Mouse (Mus musculus): ENCODE results near the gene Ccser1. TPM values are rescaled to one million over a fixed set of nuclear protein-coding genes. Genes with fewer than 3 reads are reported as not detected.
A peak's percentile ranks its signal among the peaks of the same experiment; 100 is the strongest.

The Ccser1 gene
- polyA plus RNA-seq, 3 experiments from 2014 or later: not detected

DNA sequence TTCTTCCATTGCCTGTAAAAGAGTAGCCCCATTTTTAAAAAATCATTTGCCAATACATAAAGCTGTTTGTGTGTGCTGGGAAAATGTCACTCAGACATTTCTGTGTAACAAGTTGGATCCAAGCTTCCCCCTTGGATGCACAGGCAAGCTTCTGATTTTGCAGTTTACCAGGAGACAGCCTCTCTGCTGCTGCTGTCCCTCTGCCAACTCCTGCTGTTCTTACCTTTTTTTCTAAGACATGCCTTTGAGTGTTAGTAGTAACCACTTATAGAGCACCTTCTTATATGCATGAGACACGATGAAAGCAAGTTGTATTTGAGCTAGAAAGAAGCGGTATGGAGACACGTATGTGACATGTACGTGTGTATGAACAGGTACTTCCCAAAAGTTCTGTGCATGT is 120.3 kb downstream of the Ccser1 start:
- ATAC-seq: no peak

DNA sequence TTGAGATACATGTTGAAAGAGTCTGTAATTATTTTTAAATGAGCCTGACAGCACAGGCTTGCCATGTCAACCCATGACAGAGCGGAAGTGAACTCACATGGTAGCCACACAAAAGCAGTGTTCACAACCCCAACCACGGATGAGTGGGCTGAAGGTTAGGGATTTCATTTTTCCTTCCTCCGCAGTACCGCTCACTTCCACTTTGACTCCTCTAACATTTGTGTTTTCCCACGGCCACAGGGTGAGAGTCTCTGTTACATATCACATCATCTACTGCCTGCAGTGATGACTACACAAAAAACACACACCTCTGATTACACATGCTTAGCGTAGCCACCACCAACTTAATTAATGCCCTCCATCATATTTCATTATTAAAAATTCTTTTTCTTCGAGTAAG is 120.9 kb downstream of the Ccser1 start:
- no peak for ATAC-seq

DNA sequence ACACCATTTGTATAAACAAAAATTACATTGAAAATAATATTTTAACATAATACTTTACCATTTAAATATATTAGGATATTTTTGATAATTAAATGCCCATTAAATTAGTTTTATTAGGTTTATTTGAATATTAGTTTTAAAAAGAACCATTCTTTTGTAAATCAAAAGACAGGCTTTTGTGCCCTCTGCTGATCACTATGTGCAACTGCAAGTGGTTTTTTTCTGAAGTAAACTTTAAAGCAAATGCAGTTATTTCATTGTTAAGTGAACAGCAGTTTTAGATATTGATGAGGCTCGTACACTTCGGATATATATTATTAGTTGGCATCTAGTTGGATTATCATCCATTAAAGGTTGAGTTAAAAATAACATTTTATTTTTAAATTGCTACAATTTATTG is 121.5 kb downstream of the Ccser1 start:
- ATAC-seq: peak; percentile 35

DNA sequence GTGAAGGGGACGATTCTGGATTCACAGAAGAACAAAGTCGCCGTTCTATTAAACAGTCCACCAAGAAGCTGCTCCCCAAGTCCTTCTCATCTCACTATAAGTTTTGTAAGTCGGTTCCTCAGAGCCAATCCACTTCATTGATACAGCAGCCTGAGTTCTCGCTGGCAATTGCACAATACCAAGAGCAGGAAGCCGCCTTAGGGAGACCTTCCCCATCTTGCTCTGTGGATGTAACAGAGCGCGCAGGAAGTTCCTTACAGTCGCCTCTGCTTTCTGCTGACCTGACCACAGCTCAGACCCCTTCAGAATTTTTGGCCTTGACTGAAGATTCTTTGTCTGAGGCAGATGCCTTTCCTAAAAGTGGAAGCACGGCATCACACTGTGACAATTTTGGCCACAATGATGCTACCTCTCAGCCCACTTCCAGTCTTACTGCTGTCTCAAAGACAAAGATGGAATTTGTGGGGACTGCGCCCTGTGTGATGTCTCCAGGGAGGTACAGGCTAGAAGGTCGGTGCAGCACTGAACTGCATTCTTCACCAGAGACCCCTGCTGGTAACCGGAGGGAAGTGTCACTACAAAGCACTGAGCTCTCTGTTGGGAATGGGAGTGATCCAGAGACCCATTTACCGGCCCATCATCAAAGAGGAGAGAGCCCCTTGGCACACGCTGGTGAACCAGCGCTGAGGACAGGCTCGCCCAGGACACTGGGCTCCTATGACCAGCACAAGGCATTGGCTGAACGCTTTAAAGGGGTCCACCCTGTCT is 131.4 kb downstream of the Ccser1 start:
- no peak for ATAC-seq

DNA sequence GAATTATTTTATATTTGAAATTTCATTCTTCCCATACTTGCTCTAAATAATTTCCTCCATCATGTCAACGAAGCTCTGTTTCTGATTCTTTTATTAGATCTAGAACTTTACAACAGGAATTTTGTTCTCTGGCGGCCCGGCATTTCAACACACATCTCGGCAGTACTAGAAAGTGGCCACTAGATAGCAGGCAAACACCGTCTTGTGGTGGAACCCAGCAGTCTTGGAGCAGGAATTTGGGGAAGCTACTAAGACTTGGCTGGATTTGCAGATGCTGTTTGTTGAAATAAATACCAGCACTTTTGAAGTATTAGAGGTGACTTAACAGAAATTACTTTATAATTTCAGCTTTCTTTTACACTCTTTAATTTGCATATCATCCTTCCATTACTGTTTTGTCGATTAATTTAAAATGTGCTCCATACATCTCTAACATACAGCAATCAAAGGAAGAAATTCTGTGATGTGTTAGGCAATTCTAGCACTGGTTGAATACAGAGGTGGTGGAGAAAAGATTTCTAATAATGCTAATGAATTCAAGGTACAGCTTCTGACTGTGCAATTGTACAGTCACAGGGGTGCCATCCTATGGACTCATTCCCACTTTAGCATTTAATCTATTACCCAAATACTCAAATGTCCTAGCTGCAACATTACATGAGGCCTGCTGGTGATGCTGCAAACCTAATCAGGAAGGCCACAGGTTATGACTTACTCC is 135.9 kb downstream of the Ccser1 start:
- no peak for ATAC-seq

DNA sequence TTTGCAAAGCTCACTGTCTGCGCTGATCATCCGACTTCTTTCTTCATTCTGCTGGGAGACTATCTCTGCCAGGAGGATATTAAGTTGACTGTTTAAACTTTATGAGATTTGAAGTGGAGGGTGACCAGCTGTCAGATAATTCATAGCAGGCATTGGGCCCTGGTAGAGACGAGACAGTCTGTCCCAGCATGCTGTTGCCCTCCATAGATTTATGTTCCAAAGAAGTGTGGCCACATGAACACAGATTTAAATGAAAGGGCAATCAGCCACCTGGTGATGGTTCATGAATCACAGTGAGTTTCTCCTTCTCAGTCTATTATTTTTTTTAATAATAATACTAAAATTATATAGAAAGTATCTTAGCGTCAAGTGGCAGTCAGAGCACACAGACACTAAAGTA is 140.7 kb downstream of the Ccser1 start:
- no peak for ATAC-seq

DNA sequence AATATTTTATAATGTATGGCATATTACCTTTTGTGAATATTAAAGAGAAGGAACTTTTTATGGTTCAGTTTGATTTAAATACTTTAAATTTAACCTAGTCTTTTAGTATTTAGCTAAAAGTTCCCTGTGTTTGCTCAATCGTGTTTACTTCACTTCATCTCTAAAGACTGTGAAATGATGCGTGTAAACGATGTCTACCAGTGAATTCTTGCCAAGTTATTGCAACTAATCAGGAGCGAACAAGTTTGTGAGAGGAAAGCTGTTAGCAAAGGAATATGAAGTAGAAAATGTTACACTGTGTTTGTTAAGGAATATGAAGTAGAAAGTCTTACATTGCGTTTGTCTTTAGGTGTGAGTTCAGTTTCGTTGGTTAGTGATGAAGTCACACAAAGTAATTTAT is 142.2 kb downstream of the Ccser1 start:
- ATAC-seq: no peak

DNA sequence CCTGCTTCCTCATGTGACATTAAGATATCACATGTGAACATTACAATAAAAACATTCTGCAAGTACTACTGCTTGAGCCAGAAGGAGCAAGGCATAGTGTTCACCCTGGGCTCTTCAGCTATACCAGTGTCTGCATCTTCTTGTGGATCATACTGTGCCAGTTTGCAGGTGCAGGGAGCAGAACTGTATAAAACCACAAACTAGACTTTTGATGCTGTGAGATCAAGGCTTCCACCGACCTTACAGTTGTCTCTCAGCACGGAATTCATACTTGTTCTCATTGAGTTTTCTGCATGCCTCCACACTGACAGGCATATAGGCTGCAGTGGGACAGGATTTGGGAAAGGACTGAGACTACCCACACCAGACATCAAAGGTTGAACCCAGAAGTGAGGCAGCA is 146.0 kb downstream of the Ccser1 start:
- ATAC-seq: no peak

DNA sequence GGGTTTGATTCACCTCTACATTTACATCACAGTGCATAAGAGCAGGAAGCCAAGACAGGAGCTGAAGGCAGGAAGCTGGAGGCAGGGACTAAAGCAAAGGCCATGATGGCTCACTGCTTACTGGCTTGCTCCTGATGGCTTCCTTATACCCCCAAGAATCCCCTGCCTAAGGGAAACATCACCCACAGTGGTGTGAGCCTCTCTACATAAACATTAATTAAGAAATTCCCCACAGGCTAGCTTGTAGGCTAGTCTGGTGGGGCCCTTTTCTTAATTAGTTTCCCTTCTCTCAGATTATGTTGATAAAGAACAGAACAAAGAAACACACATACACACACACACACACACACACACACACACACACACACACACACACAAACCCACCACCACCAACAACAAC is 148.9 kb downstream of the Ccser1 start:
- no peak for ATAC-seq

DNA sequence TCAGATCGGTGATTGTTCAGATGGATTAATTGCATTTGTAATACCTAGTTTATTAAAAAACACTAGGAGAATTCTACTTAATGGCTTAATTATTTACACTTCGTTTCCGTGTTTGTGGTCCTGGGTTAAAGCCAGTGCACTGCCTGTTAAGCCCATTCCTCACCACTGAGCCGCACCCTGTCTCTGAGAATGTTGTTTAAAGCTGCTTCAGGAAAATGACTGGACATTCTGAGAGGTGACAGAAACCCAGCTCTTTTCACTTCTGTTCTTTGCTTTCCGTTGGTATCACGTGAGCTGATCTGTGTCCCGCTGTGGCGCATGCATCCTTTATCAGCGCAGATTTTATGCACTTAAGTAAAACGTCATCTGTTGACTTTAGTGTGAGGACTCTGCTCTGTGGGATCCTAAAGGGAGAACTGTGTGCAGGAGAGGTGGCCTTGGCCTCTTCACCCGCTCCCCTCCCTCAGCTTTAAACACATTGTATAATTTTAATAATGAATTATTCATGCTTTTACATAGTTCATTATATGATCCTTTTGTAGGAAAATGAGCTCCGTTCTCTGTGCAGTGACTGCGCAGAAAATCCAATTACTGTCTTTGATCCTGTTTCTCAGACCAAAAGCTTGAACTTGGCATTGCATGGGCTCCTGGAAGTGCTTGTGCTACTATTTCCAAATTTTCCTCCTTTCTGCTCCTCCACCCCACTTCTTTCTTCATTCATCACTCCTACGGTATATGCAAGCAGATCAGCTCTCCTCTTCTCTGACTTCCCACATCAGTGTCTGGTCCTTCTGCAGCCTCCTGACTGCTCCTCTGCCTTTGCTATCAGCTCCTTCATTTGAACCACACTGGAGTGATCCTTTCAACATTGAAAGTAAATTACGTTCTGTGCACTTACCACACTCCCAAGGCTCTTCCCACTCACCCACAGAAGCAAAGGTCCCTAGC is 149.7 kb downstream of the Ccser1 start:
- no peak for ATAC-seq

DNA sequence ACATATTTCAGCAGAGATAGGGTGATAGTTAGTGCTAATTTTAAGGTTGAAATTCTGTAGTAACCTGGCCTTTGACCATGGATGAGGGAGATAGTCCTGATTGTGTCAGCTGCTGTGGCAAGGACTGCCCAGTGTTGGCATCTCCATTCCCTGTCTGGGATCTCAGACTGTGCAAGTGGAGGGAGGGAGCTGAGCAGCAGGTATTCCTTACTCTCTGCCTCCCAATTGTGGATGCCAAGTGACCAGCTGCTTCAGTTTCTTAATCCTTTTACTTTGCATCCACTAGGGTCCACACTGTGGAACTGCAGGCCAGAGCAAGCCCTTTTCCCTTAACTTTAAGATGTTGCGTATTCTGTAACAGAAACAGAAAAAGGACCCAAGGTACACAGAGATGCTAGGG is 154.3 kb downstream of the Ccser1 start:
- ATAC-seq: no peak

DNA sequence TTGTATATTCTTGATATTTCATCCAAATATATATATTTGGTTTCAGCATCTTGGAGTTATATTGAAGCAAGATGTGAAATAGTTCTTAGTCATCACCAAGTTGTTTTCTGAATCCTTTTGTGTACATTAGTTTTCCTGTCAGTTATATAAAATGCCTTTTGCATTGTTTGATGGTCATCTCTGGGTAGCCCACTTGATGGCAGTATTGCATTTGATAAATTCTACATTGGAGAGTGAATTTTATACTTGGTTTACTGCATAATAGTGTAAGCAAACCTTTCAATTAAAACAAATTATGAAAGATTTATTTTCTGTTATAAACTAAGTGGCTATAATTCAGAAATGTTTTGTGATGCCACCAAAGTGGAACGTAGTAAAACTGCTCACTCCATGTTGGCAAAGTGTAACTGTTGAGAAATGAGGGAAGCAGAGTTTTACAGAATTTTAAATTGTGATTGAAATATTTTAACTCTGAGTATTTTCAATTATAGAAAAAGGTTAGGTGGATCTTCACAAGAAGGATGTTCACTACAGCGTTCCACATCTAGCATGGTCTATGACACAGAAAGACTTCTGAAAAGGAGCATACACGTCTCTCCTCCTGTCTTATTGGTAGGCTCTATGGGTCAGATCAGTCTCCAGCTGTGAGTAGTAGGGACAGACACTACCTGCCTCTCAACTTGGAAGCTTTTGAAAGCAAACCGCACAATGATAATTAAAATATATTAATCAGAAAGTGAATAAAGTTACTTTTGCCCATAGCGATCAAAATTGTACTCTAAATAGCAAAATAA is 167.1 kb downstream of the Ccser1 start:
- no peak for ATAC-seq

DNA sequence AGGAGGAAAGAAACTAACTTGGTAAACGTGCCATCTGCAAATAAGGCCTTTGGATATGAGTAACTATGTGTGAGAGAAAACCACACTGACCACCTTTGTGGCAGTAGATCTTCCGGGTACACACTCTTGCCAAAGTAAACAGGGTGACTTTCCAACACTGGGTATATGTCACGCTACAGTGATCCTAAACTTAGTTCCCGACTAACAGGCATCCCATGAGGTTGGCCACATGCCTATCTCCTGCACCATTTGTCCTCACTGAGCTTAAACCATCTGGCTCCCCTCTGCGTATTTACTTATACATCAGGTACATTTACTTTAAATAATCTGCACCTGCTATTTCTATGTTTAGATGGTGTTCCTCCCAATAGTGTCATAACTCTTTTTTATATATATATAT is 183.6 kb downstream of the Ccser1 start:
- no peak for ATAC-seq

DNA sequence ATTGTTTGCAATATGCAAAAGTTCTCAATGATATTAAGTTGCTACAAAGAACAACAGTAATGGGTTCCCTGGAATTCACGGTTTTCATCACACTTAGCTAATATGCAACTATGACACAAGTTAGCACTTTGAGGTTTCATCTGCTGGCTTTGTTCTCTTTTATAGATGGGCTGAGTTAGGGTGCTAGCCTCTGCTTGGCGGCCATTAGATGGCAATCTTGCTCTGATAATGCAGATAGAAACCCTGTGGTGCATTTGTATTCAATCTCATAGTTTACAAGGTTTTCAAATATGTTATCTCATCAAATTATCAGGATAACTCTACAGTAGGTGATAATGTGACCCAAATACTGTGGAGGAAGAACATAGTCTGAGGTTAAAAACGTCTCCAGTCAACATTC is 202.4 kb downstream of the Ccser1 start:
- no peak for ATAC-seq

DNA sequence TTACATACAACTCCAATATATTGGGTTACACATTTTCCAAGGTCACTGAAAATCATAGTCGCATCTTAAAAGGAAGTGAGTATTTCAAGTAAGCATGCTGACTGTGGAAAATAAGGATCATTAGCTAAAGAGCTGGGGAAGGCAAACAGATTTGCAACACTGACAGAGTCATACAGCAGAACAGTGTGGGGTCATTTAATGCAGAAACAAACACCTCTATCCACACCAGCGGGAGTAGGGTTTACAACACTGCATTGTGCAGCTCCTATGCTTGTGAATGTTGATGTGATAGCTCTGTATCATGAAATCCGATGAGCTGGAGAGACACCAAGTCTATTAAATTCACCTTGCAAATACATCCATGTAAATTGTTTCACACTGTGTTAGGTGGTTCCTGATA is 202.9 kb downstream of the Ccser1 start:
- no peak for ATAC-seq

DNA sequence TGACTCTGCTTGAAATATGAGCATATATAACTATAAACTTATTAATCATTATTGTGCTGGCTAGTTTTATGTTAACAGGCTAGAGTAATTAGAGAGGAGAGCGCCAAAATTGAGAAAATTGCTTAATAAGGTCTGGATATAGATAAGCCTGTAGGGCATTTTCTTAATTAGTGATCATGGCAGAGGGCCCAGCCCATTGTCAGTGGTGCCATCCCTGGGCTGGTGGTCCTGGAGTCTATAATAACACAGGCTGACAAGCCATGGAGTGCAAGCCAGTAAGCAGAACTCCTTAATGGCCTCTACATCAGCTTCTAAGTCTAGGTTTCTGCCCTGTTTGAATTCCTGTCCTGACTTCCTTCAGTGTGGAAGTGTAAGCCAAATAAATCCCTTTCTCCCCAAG is 206.9 kb downstream of the Ccser1 start:
- no peak for ATAC-seq

DNA sequence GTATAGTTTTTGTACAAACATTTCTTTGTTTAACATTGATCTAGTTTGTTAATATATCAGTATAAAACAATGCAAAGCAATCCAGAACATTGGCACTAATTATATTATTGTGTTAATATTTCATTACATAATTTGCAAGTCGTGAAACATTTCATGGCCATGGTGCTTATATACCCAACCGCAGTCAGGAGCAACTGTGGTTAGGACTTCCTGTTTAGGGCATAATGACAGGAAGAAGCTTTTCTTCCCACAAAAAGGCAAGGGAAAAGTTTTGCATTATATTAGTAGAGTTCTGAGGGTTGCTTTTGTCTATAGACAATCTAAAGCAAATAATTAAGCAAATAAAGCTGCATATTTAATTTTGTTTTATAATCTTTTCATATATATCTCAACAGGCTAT is 247.4 kb downstream of the Ccser1 start:
- ATAC-seq: no peak

DNA sequence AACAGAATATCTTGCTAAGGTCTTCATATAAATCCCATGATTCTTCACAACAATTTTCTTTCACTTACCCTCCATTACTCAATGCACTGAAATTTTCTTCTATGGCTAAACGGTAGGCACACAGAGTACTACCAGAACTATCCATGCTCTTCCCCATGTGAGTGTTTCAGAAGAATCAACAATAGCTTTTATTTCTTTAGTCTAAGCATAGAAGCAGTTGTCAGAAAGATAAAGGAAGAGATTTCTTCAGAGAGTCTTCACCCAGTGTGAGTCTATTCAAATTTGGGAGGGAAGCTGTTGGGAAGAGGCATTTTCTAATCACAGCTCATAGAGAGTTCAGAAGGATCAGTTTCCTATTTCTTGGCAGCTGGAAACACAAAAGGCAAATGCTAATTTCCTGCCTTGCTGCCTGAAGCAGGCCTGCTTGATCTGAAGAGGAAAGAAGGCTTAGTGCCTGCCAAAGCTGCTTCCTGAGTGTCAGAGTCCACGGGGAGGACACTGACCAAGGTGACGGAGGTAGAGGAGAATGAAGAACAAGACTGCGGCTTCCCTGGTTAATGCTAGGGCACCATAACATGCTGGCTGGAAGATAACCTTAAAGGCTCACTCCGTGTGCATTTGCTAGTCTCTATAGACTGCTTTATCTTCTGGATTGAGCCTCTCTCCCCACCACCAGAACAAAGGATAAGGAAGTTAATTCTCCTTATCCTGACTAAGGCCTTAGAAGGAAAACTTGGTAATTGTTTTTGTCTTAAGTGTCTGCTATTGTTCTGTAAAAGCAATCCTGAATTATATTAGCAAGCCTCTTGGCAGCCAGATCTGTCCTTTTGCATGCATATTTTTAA is 251.0 kb downstream of the Ccser1 start:
- ATAC-seq: no peak

DNA sequence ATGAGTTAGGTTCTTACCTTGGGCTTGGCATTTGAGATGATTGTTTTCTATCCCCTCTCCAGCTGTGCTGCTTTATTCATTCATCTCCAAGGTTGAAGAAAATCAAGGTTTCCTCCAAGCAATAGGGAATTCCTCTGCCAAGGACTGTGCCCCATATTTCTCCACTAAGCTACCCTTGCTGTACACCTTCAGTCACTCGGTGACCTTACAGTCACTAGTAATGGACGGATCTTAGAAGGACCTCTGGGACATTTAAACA is 251.5 kb downstream of the Ccser1 start:
- ATAC-seq: no peak

DNA sequence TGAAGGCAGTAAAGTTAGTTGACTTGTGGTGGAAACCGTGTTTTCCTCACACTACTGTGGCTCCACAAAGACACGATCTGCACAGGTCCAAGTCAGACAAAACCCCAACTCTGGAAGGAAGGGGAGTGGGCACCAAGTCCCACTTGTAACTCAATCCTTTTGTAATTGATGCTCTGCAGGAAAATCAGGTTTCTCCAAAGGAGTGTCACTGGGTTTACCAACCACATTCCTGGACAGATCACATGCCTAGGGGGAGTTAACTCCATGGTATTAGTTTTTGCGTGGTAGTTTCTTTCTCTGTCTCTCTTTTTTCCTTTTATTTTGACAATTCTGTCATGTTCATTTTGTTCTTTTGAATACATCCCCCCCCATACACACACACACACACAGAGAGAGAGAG is 252.0 kb downstream of the Ccser1 start:
- ATAC-seq: no peak

DNA sequence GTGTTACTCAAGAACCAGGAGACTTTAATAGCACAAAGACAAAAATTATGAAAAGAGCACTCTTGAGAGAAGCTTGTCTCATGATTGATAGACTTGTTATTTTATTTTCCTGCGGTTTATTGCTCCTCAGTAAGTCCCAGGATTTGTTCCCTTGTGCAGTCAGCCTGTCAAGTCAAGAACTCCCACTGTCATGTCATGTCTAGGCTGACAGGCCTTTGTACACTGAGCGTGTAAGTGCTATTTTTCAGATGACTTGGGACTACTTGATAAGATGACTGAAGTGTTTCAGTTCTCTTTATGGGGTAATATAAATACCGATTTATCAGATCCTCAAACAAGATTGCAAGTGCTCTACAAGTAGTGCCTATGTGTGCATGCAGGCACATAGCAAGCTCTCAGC is 252.6 kb downstream of the Ccser1 start:
- no peak for ATAC-seq

DNA sequence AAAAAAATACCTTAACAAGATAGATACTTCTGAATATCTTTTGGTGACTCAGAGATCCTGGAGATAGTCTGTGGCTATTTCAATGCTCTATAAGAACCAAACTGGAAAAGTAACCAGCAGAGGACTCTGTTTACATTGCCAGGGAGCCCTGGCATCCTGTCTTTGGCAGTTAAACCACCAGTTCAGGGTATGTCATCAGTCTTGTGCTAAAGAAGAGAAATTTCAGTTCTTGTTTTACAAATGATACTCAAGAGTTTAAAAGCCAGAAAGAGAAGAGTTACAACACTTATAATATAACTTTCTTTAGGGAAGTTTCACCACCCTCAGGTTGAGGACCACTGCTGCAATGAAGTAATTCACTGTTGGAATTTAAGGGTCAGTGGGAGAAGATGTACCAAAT is 258.0 kb downstream of the Ccser1 start:
- no peak for ATAC-seq

Data from inflammation-experienced regulatory T-cells, adult 6 months (primary cell).